ENCODE assay signal across 17 mouse cellular contexts in genomic region chr1:161301348-161302075, GRCm38 (mm10). TPM values are rescaled to one million over a fixed set of nuclear protein-coding genes. Genes with fewer than 3 reads are reported as not detected.
DNase-seq lines count a peak whose midpoint lies in the region; ATAC-seq and TF ChIP-seq lines count a peak whose summit lies in the region.
"Had no signal": no experiment of that assay in that cellular context is flagged by ENCODE, and none has a peak within 500 bp of the region (broad histone marks: within the 10 kb centered on the region; RNA-seq: fewer than 3 reads in every experiment).

No protein-coding gene starts in this region.

- no peak overlapping the region for H3K4me3 ChIP-seq in kidney, adult 2 months (ENCODE audit: insufficient read depth, low read depth, low read length)
- no peak overlapping the region for H3K4me3 ChIP-seq in liver, embryonic 14.5 days (ENCODE audit: insufficient read depth in 1 of 2, low read depth in 2 of 2, low read length in 2 of 2)
- H3K4me3 ChIP-seq in stomach, postnatal 0 days (ENCODE audit: low read depth, low read length): no peak overlapping the region
- no peak overlapping the region for H3K4me3 ChIP-seq in forebrain, postnatal 0 days (ENCODE audit: low read depth, low read length)
- H3K4me3 ChIP-seq in limb, embryonic 10.5 days: no peak overlapping the region
- H3K4me3 ChIP-seq: embryonic facial prominence, embryonic 12.5 days had no signal

- no peak for TF ChIP-seq CTCF in kidney, adult 2 months (conservative IDR thresholded peaks at IDR 0.05; ENCODE audit: insufficient read depth, insufficient read length, low read depth, low read length)
- TF ChIP-seq CTCF in liver, embryonic 14.5 days (IDR thresholded peaks at IDR 0.05; ENCODE audit: low read depth): no peak
- no peak for TF ChIP-seq CTCF in stomach, postnatal 0 days (IDR thresholded peaks at IDR 0.05; ENCODE audit: low read depth)
- no peak for TF ChIP-seq CTCF in forebrain, postnatal 0 days (IDR thresholded peaks at IDR 0.05; ENCODE audit: low read depth)

- no peak overlapping the region for H3K9ac ChIP-seq in liver, embryonic 14.5 days (replicated peaks)
- no peak overlapping the region for H3K9ac ChIP-seq in stomach, postnatal 0 days (ENCODE audit: low read length)
- H3K9ac ChIP-seq in forebrain, postnatal 0 days: no peak overlapping the region
- H3K9ac ChIP-seq: embryonic facial prominence, embryonic 12.5 days had no signal

- peak; percentile 2 for DNase-seq in kidney, adult 2 months
- no peak for DNase-seq in kidney, adult 11 months
- peak; percentile 37 to 50 (median 42) for DNase-seq in liver, embryonic 14.5 days (ENCODE audit: low read depth in 3 of 3, low spot score in 3 of 3)
- no peak for DNase-seq in stomach, postnatal 0 days (ENCODE audit: low spot score)
- DNase-seq in forebrain, postnatal 0 days: no peak
- no peak for DNase-seq in limb, embryonic 10.5 days (ENCODE audit: low spot score)
- DNase-seq in frontal cortex, postnatal 25 days (ENCODE audit: low spot score in 2 of 2): no peak
- DNase-seq: cerebellum, adult 9-10 months; gastrocnemius, postnatal 10 days; heart, postnatal 36 days; kidney, postnatal 14 days; lung, adult 2 months; thymus, adult 18-20 months had no signal

- H3K27ac ChIP-seq in kidney, adult 2 months (ENCODE audit: insufficient read depth, low read depth, low read length): no peak overlapping the region
- H3K27ac ChIP-seq in liver, embryonic 14.5 days: no peak overlapping the region
- H3K27ac ChIP-seq in stomach, postnatal 0 days (replicated peaks): no peak overlapping the region
- no peak overlapping the region for H3K27ac ChIP-seq in forebrain, postnatal 0 days (ENCODE audit: low read depth, low read length)
- H3K27ac ChIP-seq in limb, embryonic 10.5 days: no peak overlapping the region
- H3K27ac ChIP-seq: embryonic facial prominence, embryonic 12.5 days had no signal

- no peaks in the 10 kb centered on the region for H3K36me3 ChIP-seq in kidney, adult 2 months (ENCODE audit: control insufficient read depth, insufficient read depth, low read length)
- H3K36me3 ChIP-seq in liver, embryonic 14.5 days (replicated peaks; ENCODE audit: control insufficient read depth, insufficient read depth, low read depth): no peaks in the 10 kb centered on the region
- H3K36me3 ChIP-seq in stomach, postnatal 0 days (ENCODE audit: control insufficient read depth, insufficient read depth, low read length): no peaks in the 10 kb centered on the region
- H3K36me3 ChIP-seq in forebrain, postnatal 0 days (ENCODE audit: insufficient read depth): no peaks in the 10 kb centered on the region
- no peaks in the 10 kb centered on the region for H3K36me3 ChIP-seq in limb, embryonic 10.5 days
- H3K36me3 ChIP-seq: embryonic facial prominence, embryonic 12.5 days had no signal

- H3K4me2 ChIP-seq in liver, embryonic 14.5 days (ENCODE audit: low read depth): no peak overlapping the region
- H3K4me2 ChIP-seq in stomach, postnatal 0 days (replicated peaks; ENCODE audit: low read depth): no peak overlapping the region
- H3K4me2 ChIP-seq in forebrain, postnatal 0 days (ENCODE audit: low read depth): no peak overlapping the region
- H3K4me2 ChIP-seq: embryonic facial prominence, embryonic 12.5 days; heart, embryonic 11.5 days had no signal

- H3K27me3 ChIP-seq in kidney, adult 2 months (replicated peaks; ENCODE audit: control insufficient read depth, insufficient read depth, low read length): no peaks in the 10 kb centered on the region
- H3K27me3 ChIP-seq in liver, embryonic 14.5 days (ENCODE audit: control insufficient read depth, insufficient read depth, low read length): no peaks in the 10 kb centered on the region
- H3K27me3 ChIP-seq in stomach, postnatal 0 days (ENCODE audit: control insufficient read depth, insufficient read depth, low read length): no peaks in the 10 kb centered on the region
- no peaks in the 10 kb centered on the region for H3K27me3 ChIP-seq in forebrain, postnatal 0 days (ENCODE audit: insufficient read depth, low read length)
- no peaks in the 10 kb centered on the region for H3K27me3 ChIP-seq in limb, embryonic 10.5 days (ENCODE audit: low read depth, poor library complexity, severe bottlenecking)
- H3K27me3 ChIP-seq: embryonic facial prominence, embryonic 12.5 days had no signal

- 37% methylated on average over 3 of the region's 3 CpGs for WGBS in kidney, adult 2 months
- WGBS in liver, embryonic 14.5 days (ENCODE audit: insufficient replicate concordance): 22% methylated on average over 3 of the region's 3 CpGs
- WGBS in stomach, postnatal 0 days: 41% methylated on average over 3 of the region's 3 CpGs
- 44% methylated on average over 3 of the region's 3 CpGs for WGBS in forebrain, postnatal 0 days
- WGBS in limb, embryonic 10.5 days: 59% methylated on average over 3 of the region's 3 CpGs

- TF ChIP-seq EP300 in liver, embryonic 14.5 days (IDR thresholded peaks at IDR 0.05; ENCODE audit: low read depth): peak; percentile 89
- TF ChIP-seq EP300 in stomach, postnatal 0 days (optimal IDR thresholded peaks at IDR 0.05): no peak

- no peaks in the 10 kb centered on the region for H3K4me1 ChIP-seq in kidney, adult 2 months (ENCODE audit: control insufficient read depth, insufficient read depth, low read length)
- peaks cover 2 to 10% of the 10 kb centered on the region in 2 experiments; a peak in 2 of 4 replicates for H3K4me1 ChIP-seq in liver, embryonic 14.5 days (replicated peaks; ENCODE audit: control insufficient read depth in 2 of 2, insufficient read depth in 2 of 2, low read length in 1 of 2)
- no peaks in the 10 kb centered on the region for H3K4me1 ChIP-seq in stomach, postnatal 0 days (replicated peaks; ENCODE audit: control insufficient read depth, insufficient read depth)
- no peaks in the 10 kb centered on the region for H3K4me1 ChIP-seq in forebrain, postnatal 0 days (ENCODE audit: insufficient read depth)
- no peaks in the 10 kb centered on the region for H3K4me1 ChIP-seq in limb, embryonic 10.5 days
- H3K4me1 ChIP-seq: embryonic facial prominence, embryonic 12.5 days had no signal

- peak; percentile 84 for ATAC-seq in common myeloid progenitor, adult 5-6 weeks (replicated peaks; ENCODE audit: low read depth, poor library complexity, severe bottlenecking)
- ATAC-seq in liver, embryonic 14.5 days (ENCODE audit: insufficient read depth): no peak
- ATAC-seq in stomach, postnatal 0 days (ENCODE audit: low FRiP score, low TSS enrichment): peak; percentile 74
- ATAC-seq in forebrain, postnatal 0 days: no peak
- ATAC-seq: inflammation-experienced regulatory T-cells, adult 6 months had no signal

- H3K9me3 ChIP-seq in liver, embryonic 14.5 days (ENCODE audit: control insufficient read depth, low read length): no peaks in the 10 kb centered on the region
- no peaks in the 10 kb centered on the region for H3K9me3 ChIP-seq in stomach, postnatal 0 days (ENCODE audit: control insufficient read depth, low read length)
- no peaks in the 10 kb centered on the region for H3K9me3 ChIP-seq in forebrain, postnatal 0 days (ENCODE audit: low read length)
- no peaks in the 10 kb centered on the region for H3K9me3 ChIP-seq in limb, embryonic 10.5 days (replicated peaks)
- H3K9me3 ChIP-seq: embryonic facial prominence, embryonic 12.5 days had no signal

- no peak for TF ChIP-seq POLR2A in kidney, adult 2 months (IDR thresholded peaks at IDR 0.05; ENCODE audit: low read depth, low read length)

RNA-seq across cellular contexts. Expression of gene Prdx6, which starts 50.5 kb away (rescaled TPM):
- 116 and 186 TPM in 2 replicates for polyA plus RNA-seq in kidney, adult 2 months (2012; rRNA removed)
- 389 and 411 TPM in 2 replicates for total RNA-seq in common myeloid progenitor, adult 5-6 weeks (2017)
- polyA plus RNA-seq in liver, embryonic 14.5 days (2012; rRNA removed): 63.6 and 106 TPM in 2 replicates
- polyA plus RNA-seq in liver, embryonic 14.5 days (2014; fragmentation: Nextera tagmentation; extraction: Ambion mirVana): 341 and 350 TPM in 2 replicates
- polyA plus RNA-seq in stomach, postnatal 0 days (2015; fragmentation: Nextera tagmentation; extraction: Ambion mirVana): 278 and 293 TPM in 2 replicates
- total RNA-seq in forebrain, postnatal 0 days (2014; rRNA removed): 102 and 126 TPM in 2 replicates
- polyA plus RNA-seq in forebrain, postnatal 0 days (2015; fragmentation: Nextera tagmentation; extraction: Ambion mirVana): 203 and 234 TPM in 2 replicates
- 799 and 1,001 TPM in 2 replicates for polyA plus RNA-seq in limb, embryonic 10.5 days (2016; fragmentation: Nextera tagmentation; extraction: Ambion mirVana)

Comparison
In these comparisons a context has a peak if more than half of its experiments do, and no peak if none do; other contexts are left out.
1. DNase-seq: peak in kidney, adult 2 months (single experiment) and liver, embryonic 14.5 days (3 of 3); none in kidney, adult 11 months (single experiment), stomach, postnatal 0 days (single experiment), forebrain, postnatal 0 days (single experiment), limb, embryonic 10.5 days (single experiment) and frontal cortex, postnatal 25 days (0 of 2).
2. ATAC-seq: peak in common myeloid progenitor, adult 5-6 weeks (single experiment) and stomach, postnatal 0 days (single experiment); none in liver, embryonic 14.5 days (single experiment) and forebrain, postnatal 0 days (single experiment).